Mouse (Mus musculus) limb, embryonic 15.5 days (tissue): ENCODE results near the gene Slc16a2. TPM values are rescaled to one million over a fixed set of nuclear protein-coding genes. Genes with fewer than 3 reads are reported as not detected.

Experiments
- ATAC-seq: fragments of 200-750 bp; cut with Nextera tagmentation; 2 replicates; pipeline ENCODE4 v1.8.0; 2017; ENCODE audit warnings: low read depth, moderate TSS enrichment; ENCODE audit not compliant: insufficient number of reproducible peaks, low FRiP score, low TSS enrichment
- H3K27ac ChIP-seq: fragments of 300-500 bp; sonication (generic); 2 replicates; pipeline ENCODE4 v1.5.1; 2015; ENCODE audit warnings: moderate library complexity, mild to moderate bottlenecking, inconsistent platforms
- H3K27me3 ChIP-seq: fragments of 300-500 bp; sonication (generic); 2 replicates; pipeline ENCODE4 v1.6.1; 2015; ENCODE audit warnings: inconsistent platforms
- H3K36me3 ChIP-seq: fragments of 300-500 bp; sonication (generic); 2 replicates; pipeline ENCODE4 v1.6.1; 2015; ENCODE audit warnings: inconsistent platforms
- H3K4me1 ChIP-seq: fragments of 300-500 bp; sonication (generic); 2 replicates; pipeline ENCODE4 v1.6.1; 2015; ENCODE audit warnings: inconsistent platforms
- H3K4me2 ChIP-seq: fragments of 300-500 bp; sonication (generic); 2 replicates; pipeline ENCODE4 v1.6.1; 2015; ENCODE audit warnings: mild to moderate bottlenecking, inconsistent platforms
- H3K4me3 ChIP-seq: fragments of 300-500 bp; sonication (generic); 2 replicates; pipeline ENCODE4 v1.5.1; 2015; ENCODE audit warnings: mild to moderate bottlenecking, inconsistent platforms
- H3K9ac ChIP-seq: fragments of 300-500 bp; sonication (generic); 2 replicates; pipeline ENCODE4 v1.6.1; 2015; ENCODE audit warnings: inconsistent platforms
- H3K9me3 ChIP-seq: fragments of 300-500 bp; sonication (generic); 2 replicates; pipeline ENCODE4 v1.6.1; 2016; ENCODE audit warnings: inconsistent platforms
- WGBS: fragments of 180-500 bp; shearing (Covaris S2); methylation state at CpG from one replicate; pipeline ENCODE4 v1.1.7; 2015; 5-methylcytosine and 5-hydroxymethylcytosine counted together
- polyA plus RNA-seq: library from polyadenylated mRNA; unstranded; fragments of >200 nt; fragmentation: Nextera tagmentation; extraction: Ambion mirVana; gene quantifications from 2 replicates; pipeline ENCODE4 v1.2.1, GENCODE M21; 2015

Slc16a2 gene
- polyA plus RNA-seq, 1 experiment from 2014 or later: 29.9 TPM

DNA sequence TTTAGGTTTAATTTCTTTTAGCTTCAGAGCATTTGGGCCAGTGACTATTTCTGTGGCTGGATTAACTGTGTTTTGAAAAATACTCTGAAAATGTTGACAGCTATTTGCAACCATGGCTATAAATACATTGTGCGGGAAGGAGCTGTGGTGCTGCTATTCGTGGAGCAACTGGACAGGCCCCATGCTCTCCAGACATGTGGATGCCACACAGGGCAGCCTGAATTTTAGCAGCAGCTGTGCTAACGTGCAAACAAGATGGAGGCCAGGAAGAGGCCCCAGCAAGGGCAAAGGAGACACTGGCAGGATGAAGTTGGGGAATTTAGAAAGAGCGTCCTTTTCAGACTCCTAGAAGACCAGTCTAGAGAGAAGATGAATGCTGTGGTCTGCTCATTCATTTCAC lies 15.4 kb downstream of the Slc16a2 start:
- no peak overlapping the region for H3K27ac ChIP-seq
- no peaks in the 10 kb centered on the region for H3K36me3 ChIP-seq
- H3K9me3 ChIP-seq: no peaks in the 10 kb centered on the region
- no peak for ATAC-seq
- H3K4me1 ChIP-seq: no peaks in the 10 kb centered on the region
- no peak overlapping the region for H3K9ac ChIP-seq
- 65% methylated on average over 4 of the region's 4 CpGs for whole genome bisulfite sequencing
- H3K4me3 ChIP-seq: no peak overlapping the region
- H3K4me2 ChIP-seq: no peak overlapping the region
- H3K27me3 ChIP-seq: peaks cover 12% of the 10 kb centered on the region; the same call in 1 of the 2 replicates

DNA sequence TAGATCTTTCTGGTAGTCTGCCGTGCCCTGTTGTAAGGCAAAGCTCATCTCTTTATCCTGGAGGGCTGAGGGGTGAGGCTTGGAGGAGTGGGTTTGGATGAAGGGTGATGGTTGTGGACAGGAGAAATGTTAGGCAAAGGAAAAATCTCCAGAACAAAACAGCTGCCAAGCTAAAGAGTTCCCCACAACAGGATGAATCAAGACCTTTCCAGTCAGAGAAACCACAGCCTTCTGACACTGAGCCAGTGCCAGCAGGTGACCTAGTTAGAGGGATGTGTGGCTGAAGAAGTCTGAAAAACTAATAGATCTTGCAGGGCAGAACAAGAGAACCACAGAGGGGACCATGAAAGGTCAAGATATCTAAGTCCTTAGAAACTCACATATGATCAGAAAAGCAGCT lies 24.8 kb downstream of the Slc16a2 start:
- H3K36me3 ChIP-seq: no peaks in the 10 kb centered on the region
- H3K27me3 ChIP-seq: 0 out of 2 replicates have a peak, but pooled peaks cover 10% of the 10 kb centered on the region
- H3K27ac ChIP-seq: no peak overlapping the region
- H3K4me1 ChIP-seq: no peaks in the 10 kb centered on the region
- no peak overlapping the region for H3K4me2 ChIP-seq
- no peak for ATAC-seq
- no peaks in the 10 kb centered on the region for H3K9me3 ChIP-seq
- no peak overlapping the region for H3K9ac ChIP-seq
- no peak overlapping the region for H3K4me3 ChIP-seq
- 78% methylated on average over 1 of the region's 1 CpGs for whole genome bisulfite sequencing

GRCm38 (mm10) chrX:103795506-103795905 lies 26.3 kb downstream of the Slc16a2 start:
- ATAC-seq: no peak
- Histone ChIP-seq H3K27me3 (0 out of 2 replicates have a peak, but pooled peaks cover 20% of the 10 kb centered on the region), H3K9ac (no peak overlapping the region), H3K4me3 (no peak overlapping the region), H3K27ac (no peak overlapping the region), H3K4me2 (no peak overlapping the region), H3K4me1 (no peaks in the 10 kb centered on the region), H3K9me3 (no peaks in the 10 kb centered on the region), H3K36me3 (no peaks in the 10 kb centered on the region)
- WGBS: 54% methylated on average over 5 of the region's 5 CpGs

DNA sequence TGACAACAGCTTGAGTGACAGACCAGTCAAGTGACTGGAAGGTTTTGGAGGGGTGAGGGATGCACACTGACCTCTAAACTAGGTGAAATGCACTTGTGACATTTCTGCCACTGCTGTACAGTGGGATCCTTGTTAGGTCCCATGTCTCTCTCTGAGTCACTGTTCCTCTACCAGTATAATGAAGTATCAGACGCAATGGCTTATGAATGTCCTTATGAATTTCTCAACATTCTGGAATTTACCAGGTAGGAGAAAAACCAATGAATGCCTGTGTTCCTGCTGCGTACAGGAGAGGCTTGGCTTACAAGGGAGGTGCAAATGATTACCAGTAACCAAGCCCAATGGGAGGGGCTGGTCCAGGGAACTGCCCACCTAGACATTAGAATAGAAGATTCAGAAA lies 30.5 kb downstream of the Slc16a2 start:
- Histone ChIP-seq H3K4me2 (no peak overlapping the region), H3K9me3 (no peaks in the 10 kb centered on the region), H3K9ac (no peak overlapping the region), H3K4me1 (no peaks in the 10 kb centered on the region), H3K27ac (no peak overlapping the region), H3K27me3 (0 out of 2 replicates have a peak, but pooled peaks cover 18% of the 10 kb centered on the region), H3K36me3 (no peaks in the 10 kb centered on the region), H3K4me3 (no peak overlapping the region)
- ATAC-seq: no peak
- WGBS: 80% methylated on average over 2 of the region's 2 CpGs

DNA sequence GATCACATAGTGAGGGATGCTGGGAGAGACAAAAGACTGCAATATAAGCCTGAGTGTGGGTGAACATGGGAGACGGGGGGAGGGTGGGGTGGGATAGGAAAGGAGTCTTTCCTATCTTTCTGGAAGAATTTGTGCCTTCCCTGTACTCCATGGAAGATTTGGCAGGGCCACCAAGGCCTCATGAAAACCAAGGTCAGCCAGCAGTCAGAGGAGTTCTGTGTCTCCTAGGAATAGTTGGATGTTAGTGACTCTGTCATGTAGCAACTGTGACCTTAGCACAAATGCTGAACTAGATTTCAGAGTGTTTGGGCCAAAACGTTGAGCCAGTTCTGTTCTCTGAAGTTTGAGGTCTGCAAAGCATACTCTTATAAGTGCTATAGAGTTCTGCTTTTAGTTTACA lies 36.1 kb downstream of the Slc16a2 start:
- Histone ChIP-seq H3K27me3 (0 out of 2 replicates have a peak, but pooled peaks cover 4% of the 10 kb centered on the region), H3K9ac (no peak overlapping the region), H3K9me3 (no peaks in the 10 kb centered on the region), H3K36me3 (no peaks in the 10 kb centered on the region), H3K4me3 (no peak overlapping the region), H3K27ac (no peak overlapping the region), H3K4me2 (no peak overlapping the region), H3K4me1 (no peaks in the 10 kb centered on the region)
- no peak for ATAC-seq
- 54% methylated on average over 2 of the region's 2 CpGs for WGBS

- Histone ChIP-seq H3K27me3 (peaks cover 11% of the 10 kb centered on the region; the same call in 1 of the 2 replicates), H3K4me2 (no peak overlapping the region), H3K9ac (no peak overlapping the region), H3K36me3 (no peaks in the 10 kb centered on the region), H3K4me1 (no peaks in the 10 kb centered on the region), H3K4me3 (no peak overlapping the region), H3K9me3 (no peaks in the 10 kb centered on the region), H3K27ac (no peak overlapping the region)
- no peak for ATAC-seq
Measured at GRCm38 (mm10) chrX:103776412-103776811, 45.4 kb downstream of the Slc16a2 start.

DNA sequence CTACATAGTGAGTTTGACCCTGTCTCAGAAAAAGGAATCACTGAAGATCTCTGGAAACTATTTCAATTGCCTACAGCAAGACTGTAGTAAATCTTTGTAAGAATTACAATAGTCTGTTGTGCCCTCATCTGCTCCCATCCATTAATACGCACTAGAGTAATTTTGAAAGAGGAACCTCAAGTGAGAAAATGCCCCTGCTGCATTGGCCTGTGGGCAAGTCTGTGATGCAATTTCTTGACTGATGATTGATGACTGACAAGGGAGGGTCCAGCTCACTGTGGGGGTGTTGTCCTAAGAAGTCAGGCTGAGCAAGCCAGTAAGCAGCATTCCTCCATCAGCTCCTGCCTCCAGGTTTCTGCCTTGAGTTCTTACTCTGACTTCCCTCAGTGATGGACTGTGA lies 75.6 kb downstream of the Slc16a2 start:
- no peaks in the 10 kb centered on the region for H3K9me3 ChIP-seq
- peaks cover 8% of the 10 kb centered on the region; the same call in 1 of the 2 replicates for H3K4me1 ChIP-seq
- WGBS: 85% methylated on average over 1 of the region's 1 CpGs
- H3K9ac ChIP-seq: no peak overlapping the region
- no peak overlapping the region for H3K4me2 ChIP-seq
- H3K27ac ChIP-seq: no peak overlapping the region
- H3K27me3 ChIP-seq: peaks cover 23% of the 10 kb centered on the region
- ATAC-seq: no peak
- no peak overlapping the region for H3K4me3 ChIP-seq
- no peaks in the 10 kb centered on the region for H3K36me3 ChIP-seq

DNA sequence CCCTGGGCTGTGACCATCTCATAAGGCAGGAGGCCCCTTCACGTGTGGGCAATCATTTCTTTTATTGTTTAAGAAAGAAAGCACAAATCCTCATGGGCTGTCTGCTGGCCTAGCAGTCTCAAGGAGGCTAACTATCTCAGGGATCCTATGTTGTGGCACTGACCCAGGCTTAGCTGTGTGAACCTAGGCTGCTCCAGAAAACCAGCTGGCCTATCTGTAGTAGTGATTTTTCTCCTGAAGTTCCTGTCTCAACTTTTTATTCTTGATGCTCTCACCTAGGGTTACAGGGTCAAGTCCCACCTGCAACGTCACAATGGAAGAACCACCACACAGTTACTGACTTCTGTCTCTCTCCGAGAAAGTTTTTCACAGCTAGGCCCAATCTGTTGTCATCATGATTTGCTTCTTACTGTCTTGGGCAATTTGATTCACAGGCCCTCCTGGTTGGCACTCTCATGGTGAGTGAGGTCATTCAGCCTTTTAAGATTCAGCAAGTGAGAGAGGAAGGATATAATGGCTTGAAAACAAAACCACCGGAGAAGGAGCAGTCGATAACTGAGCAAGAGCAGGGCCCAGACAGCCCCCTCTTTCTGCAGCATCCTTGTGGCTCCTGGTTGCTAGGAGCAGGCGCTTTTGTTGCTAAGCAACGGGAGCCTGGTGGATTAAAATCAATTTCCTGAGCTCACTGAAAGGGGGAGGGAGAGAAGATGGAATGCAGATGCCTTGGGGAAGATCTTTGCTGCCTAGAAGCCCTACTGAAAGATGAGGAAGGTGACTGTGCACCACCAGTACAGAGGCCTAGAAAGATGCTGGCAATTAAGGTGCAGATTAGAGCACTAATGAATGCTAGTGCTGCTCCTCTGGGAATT lies 77.4 kb downstream of the Slc16a2 start:
- Histone ChIP-seq H3K9me3 (no peaks in the 10 kb centered on the region), H3K4me2 (no peak overlapping the region), H3K4me3 (no peak overlapping the region), H3K9ac (no peak overlapping the region), H3K27me3 (peaks cover 27% of the 10 kb centered on the region), H3K4me1 (peaks cover 10% of the 10 kb centered on the region; the same call in 1 of the 2 replicates), H3K27ac (no peak overlapping the region), H3K36me3 (no peaks in the 10 kb centered on the region)
- WGBS: 42% methylated on average over 7 of the region's 7 CpGs
- ATAC-seq: no peak

DNA sequence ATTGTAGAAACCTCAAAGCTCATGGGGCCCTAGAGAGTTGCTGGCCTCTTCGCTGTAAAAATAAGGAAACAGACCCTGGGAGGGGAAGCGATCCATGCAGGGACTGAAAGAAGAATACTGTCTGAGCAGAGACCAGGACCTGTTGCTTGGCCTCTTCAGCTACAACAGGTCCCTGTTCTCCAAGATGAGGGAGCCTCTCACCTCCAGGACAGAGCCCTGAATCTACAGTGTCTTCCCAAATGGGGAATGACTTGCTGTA lies 79.8 kb downstream of the Slc16a2 start:
- peaks cover 10% of the 10 kb centered on the region; the same call in 1 of the 2 replicates for H3K4me1 ChIP-seq
- no peak overlapping the region for H3K4me3 ChIP-seq
- no peak for ATAC-seq
- no peaks in the 10 kb centered on the region for H3K36me3 ChIP-seq
- WGBS: 53% methylated on average over 2 of the region's 2 CpGs
- no peak overlapping the region for H3K4me2 ChIP-seq
- H3K27me3 ChIP-seq: peaks cover 36% of the 10 kb centered on the region
- H3K27ac ChIP-seq: peak overlapping the region; percentile 51
- no peak overlapping the region for H3K9ac ChIP-seq
- no peaks in the 10 kb centered on the region for H3K9me3 ChIP-seq

DNA sequence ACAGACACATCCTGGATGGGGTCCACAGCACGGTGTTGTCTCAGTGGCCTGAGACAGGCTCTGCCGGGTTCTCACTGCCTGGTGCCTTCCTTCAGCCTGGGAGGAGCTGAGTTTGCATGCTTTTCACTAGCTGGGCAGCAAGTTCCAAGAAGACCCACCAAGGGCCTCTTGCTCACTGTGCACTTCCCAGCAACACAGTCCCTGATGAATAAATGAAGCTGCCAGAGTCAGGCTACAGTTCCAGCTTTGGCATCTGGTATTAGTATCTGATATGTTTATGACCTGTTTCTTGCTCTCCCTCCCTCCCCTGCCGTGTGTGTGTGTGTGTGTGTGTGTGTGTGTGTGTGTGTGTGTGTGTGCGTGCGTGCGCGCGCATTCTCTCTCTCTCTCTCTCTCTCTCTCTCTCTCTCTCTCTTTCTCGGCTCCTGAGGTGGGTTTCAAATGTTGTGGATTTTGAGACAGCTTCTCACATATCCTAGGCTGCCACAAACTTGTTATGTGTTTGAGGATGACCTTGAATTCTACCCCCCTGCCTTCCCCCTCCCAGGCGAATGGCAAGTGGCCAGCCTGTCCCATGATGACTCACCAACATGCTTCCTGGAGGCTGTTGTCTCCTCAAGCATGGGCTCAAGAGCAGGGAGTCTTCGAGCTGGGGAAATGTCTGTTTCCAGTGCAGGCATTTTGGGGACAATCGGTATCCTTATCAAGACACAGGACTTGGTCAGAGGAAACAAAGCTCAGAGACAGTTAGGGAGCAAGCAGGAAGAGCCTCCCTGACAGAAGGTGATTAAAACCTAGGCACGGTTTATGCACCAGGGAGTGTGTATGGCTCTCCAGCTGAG lies 80.3 kb downstream of the Slc16a2 start:
- Histone ChIP-seq H3K9ac (no peak overlapping the region), H3K36me3 (no peaks in the 10 kb centered on the region), H3K4me2 (no peak overlapping the region), H3K9me3 (no peaks in the 10 kb centered on the region), H3K4me3 (no peak overlapping the region), H3K27ac (peak overlapping the region; percentile 51), H3K27me3 (peaks cover 38% of the 10 kb centered on the region), H3K4me1 (peaks cover 10% of the 10 kb centered on the region; the same call in 1 of the 2 replicates)
- peak; percentile 61; the same call in 1 of the 2 replicates for ATAC-seq
- 42% methylated on average over 9 of the region's 13 CpGs for WGBS

GRCm38 (mm10) chrX:103734041-103734625 lies 87.7 kb downstream of the Slc16a2 start:
- Histone ChIP-seq H3K9me3 (no peaks in the 10 kb centered on the region), H3K27me3 (peaks cover 45% of the 10 kb centered on the region), H3K9ac (no peak overlapping the region), H3K4me2 (no peak overlapping the region), H3K36me3 (no peaks in the 10 kb centered on the region), H3K4me3 (no peak overlapping the region), H3K4me1 (no peaks in the 10 kb centered on the region), H3K27ac (no peak overlapping the region)
- WGBS: 76% methylated on average over 7 of the region's 7 CpGs
- ATAC-seq: no peak

DNA sequence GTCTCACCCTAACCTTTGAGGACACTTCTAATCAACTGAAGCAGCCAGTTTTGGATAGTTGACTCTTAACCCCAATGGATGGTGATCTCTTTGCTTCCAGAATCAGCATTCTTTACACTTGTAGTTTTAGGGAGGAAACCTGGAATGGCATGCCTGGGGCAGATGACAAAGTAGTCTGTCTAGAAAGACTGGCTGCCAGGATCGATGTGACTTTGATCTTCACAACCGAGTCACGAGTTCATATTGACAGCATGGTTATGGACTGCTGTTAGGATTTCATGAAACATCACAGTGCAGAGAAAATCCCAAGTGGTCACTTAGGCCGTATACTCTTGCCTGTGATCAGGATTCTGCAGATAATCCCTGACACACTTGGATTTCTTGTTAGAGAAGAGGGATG lies 88.7 kb downstream of the Slc16a2 start:
- H3K36me3 ChIP-seq: no peaks in the 10 kb centered on the region
- no peak overlapping the region for H3K4me3 ChIP-seq
- no peak overlapping the region for H3K9ac ChIP-seq
- 69% methylated on average over 4 of the region's 4 CpGs for WGBS
- ATAC-seq: no peak
- peaks cover 42% of the 10 kb centered on the region for H3K27me3 ChIP-seq
- H3K9me3 ChIP-seq: no peaks in the 10 kb centered on the region
- H3K4me1 ChIP-seq: no peaks in the 10 kb centered on the region
- H3K4me2 ChIP-seq: no peak overlapping the region
- no peak overlapping the region for H3K27ac ChIP-seq
